Mouse (Mus musculus) left cerebral cortex, adult 18-20 months (tissue): Measurements from ENCODE around the gene Mzt1. TPM values are rescaled to one million over a fixed set of nuclear protein-coding genes. Genes with fewer than 3 reads are reported as not detected.

Experiments
- DNase-seq, 2 experiments: peaks; one replicate each; pipeline ENCODE4 v3.0.0; 2021 to 2022; ENCODE audit warnings: low spot score in 2 of 2, mixed read lengths in 1 of 2
- total RNA-seq, 2 experiments: library from RNA; stranded (reverse); gene quantifications; 2 replicates each; pipeline ENCODE4 v1.2.3; 2021

The Mzt1 gene
- total RNA-seq, 2 experiments from 2014 or later: 73.2 to 73.7 TPM

- no peak for DNase-seq
Measured at GRCm38 (mm10) chr14:99019136-99019808, 26.7 kb downstream of the Mzt1 start.

GRCm38 (mm10) chr14:99018691-99019090 is 27.2 kb downstream of the Mzt1 start:
- DNase-seq: no peak

- no peak for DNase-seq
Measured at GRCm38 (mm10) chr14:99010920-99011313, 35.0 kb downstream of the Mzt1 start.

- no peak for DNase-seq
Measured at GRCm38 (mm10) chr14:99010224-99010919, 35.6 kb downstream of the Mzt1 start.

GRCm38 (mm10) chr14:98994218-98994617 is 51.7 kb downstream of the Mzt1 start, which contains the start of gene Rpl36a-ps1:
Gene Rpl36a-ps1 (minus strand): TSS chr14:98994318.
- DNase-seq: no peak

- DNase-seq: no peak
Measured at GRCm38 (mm10) chr14:98992482-98992881, 53.5 kb downstream of the Mzt1 start.

GRCm38 (mm10) chr14:98990636-98991035 is 55.3 kb downstream of the Mzt1 start:
- DNase-seq: no peak

- no peak for DNase-seq
Measured at GRCm38 (mm10) chr14:98989818-98990217, 56.1 kb downstream of the Mzt1 start.

Other genes starting within 250 kb of the Mzt1 start
- gene Rpl36a-ps1, start 51.8 kb downstream of the Mzt1 start, total RNA-seq: not detected
- 1 to 10 TPM; 1.6 to 1.7 TPM for gene Bora, start 88 bp upstream of the Mzt1 start, total RNA-seq
- gene Pibf1, start 53.3 kb upstream of the Mzt1 start, total RNA-seq: 10 to 100 TPM; 11.6 to 12.4 TPM
- gene Dis3, start 53.6 kb upstream of the Mzt1 start, total RNA-seq: 10 to 100 TPM; 17.9 to 20.0 TPM